Mouse (Mus musculus) heart, embryonic 13.5 days (tissue): ENCODE measurements around the gene Cyp2f2. TPM values are rescaled to one million over a fixed set of nuclear protein-coding genes. Genes with fewer than 3 reads are reported as not detected.

Experiments
- ATAC-seq: fragments of 200-750 bp; cut with Nextera tagmentation; 2 replicates; pipeline ENCODE4 v1.8.0; 2017; ENCODE audit warnings: moderate TSS enrichment; ENCODE audit not compliant: insufficient number of reproducible peaks, low FRiP score, low TSS enrichment; ENCODE audit errors: extremely low read depth
- H3K27ac ChIP-seq: fragments of 300-500 bp; sonication (generic); replicated peaks from 2 replicates; pipeline ENCODE4 v1.5.1; 2015; ENCODE audit warnings: moderate library complexity, mild to moderate bottlenecking, inconsistent platforms
- H3K27me3 ChIP-seq: fragments of 300-500 bp; sonication (generic); replicated peaks from 2 replicates; pipeline ENCODE4 v1.6.1; 2015; ENCODE audit warnings: mild to moderate bottlenecking, inconsistent platforms
- H3K36me3 ChIP-seq: fragments of 300-500 bp; sonication (generic); 2 replicates; pipeline ENCODE4 v1.6.1; 2015; ENCODE audit warnings: mild to moderate bottlenecking, inconsistent platforms
- H3K4me1 ChIP-seq: fragments of 300-500 bp; sonication (generic); 2 replicates; pipeline ENCODE4 v1.6.1; 2015; ENCODE audit warnings: inconsistent platforms
- H3K4me2 ChIP-seq: fragments of 300-500 bp; sonication (generic); 2 replicates; pipeline ENCODE4 v1.6.1; 2015; ENCODE audit warnings: inconsistent platforms, mild to moderate bottlenecking, moderate library complexity
- H3K4me3 ChIP-seq: fragments of 300-500 bp; sonication (generic); 2 replicates; pipeline ENCODE4 v1.5.1; 2015; ENCODE audit warnings: moderate library complexity, mild to moderate bottlenecking, inconsistent platforms
- H3K9ac ChIP-seq: fragments of 300-500 bp; sonication (generic); 2 replicates; pipeline ENCODE4 v1.6.1; 2015; ENCODE audit warnings: inconsistent platforms, mild to moderate bottlenecking, moderate library complexity
- H3K9me3 ChIP-seq: fragments of 300-500 bp; sonication (generic); 2 replicates; pipeline ENCODE4 v1.6.1; 2016; ENCODE audit warnings: inconsistent platforms
- WGBS: fragments of 180-500 bp; shearing (Covaris S2); methylation state at CpG from one replicate; pipeline ENCODE4 v1.1.7; 2015; ENCODE audit warnings: mixed read lengths; 5-methylcytosine and 5-hydroxymethylcytosine counted together
- polyA plus RNA-seq: library from polyadenylated mRNA; unstranded; fragments of >200 nt; fragmentation: Nextera tagmentation; extraction: Ambion mirVana; gene quantifications from 2 replicates; pipeline ENCODE4 v1.2.1, GENCODE M21; 2015

Gene Cyp2f2
- polyA plus RNA-seq, 1 experiment from 2014 or later: not detected

DNA sequence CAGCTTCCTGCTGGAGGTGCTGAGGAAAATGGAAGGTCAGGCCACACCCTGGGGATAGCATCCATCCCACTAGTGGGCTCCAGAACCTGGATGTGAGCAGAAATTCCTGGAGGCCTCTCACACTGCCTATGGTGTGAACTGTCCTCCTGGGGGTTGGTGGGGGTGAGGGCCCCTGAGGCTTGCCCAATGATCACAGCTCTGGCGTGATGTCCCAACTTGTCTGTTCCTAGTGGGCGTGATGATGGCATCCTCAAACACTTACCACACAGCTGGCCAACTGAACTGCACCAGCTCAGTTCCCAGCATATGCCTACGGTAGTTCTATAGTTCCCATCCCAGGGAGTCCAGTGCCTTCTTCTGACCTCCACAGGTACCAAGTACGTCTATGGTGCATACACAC lies 5.3 kb downstream of the Cyp2f2 start:
- Histone ChIP-seq H3K27ac (no peak overlapping the region), H3K9ac (no peak overlapping the region), H3K4me3 (no peak overlapping the region), H3K4me2 (no peak overlapping the region), H3K9me3 (no peaks in the 10 kb centered on the region), H3K27me3 (no peaks in the 10 kb centered on the region), H3K4me1 (no peaks in the 10 kb centered on the region), H3K36me3 (no peaks in the 10 kb centered on the region)
- ATAC-seq: no peak
- WGBS: 76% methylated on average over 4 of the region's 4 CpGs

DNA sequence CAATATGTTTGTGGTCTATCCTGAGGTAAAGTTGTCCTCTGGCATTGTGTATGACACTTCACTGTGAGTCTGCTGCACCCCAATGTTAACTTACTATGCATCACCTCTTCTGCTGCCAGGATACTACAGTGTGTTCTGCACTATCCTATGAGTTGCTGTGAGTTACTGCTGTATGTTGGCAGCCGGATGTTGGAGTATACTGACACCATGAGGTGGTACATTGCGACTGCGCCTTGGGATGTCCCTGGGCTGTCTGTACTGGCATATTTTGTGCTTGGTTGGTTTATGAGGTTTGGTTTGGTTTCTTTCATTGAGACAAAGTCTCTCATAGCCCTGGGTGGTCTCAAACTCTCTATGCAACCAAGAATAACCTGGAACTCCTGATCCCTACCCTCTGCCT lies 8.5 kb downstream of the Cyp2f2 start:
- 0 out of 2 replicates have a peak, but pooled peaks cover 3% of the 10 kb centered on the region for H3K9me3 ChIP-seq
- no peak overlapping the region for H3K9ac ChIP-seq
- no peak for ATAC-seq
- no peaks in the 10 kb centered on the region for H3K36me3 ChIP-seq
- 47% methylated on average over 3 of the region's 3 CpGs for WGBS
- peaks cover 5% of the 10 kb centered on the region for H3K4me1 ChIP-seq
- no peak overlapping the region for H3K4me2 ChIP-seq
- no peaks in the 10 kb centered on the region for H3K27me3 ChIP-seq
- H3K4me3 ChIP-seq: no peak overlapping the region
- no peak overlapping the region for H3K27ac ChIP-seq

GRCm38 (mm10) chr7:27128946-27129345 lies 9.2 kb downstream of the Cyp2f2 start:
- H3K27me3 ChIP-seq: no peaks in the 10 kb centered on the region
- H3K4me3 ChIP-seq: no peak overlapping the region
- H3K36me3 ChIP-seq: no peaks in the 10 kb centered on the region
- H3K4me1 ChIP-seq: peaks cover 6% of the 10 kb centered on the region
- no peak overlapping the region for H3K4me2 ChIP-seq
- H3K27ac ChIP-seq: no peak overlapping the region
- 0 out of 2 replicates have a peak, but pooled peaks cover 3% of the 10 kb centered on the region for H3K9me3 ChIP-seq
- 55% methylated on average over 13 of the region's 13 CpGs for WGBS
- H3K9ac ChIP-seq: no peak overlapping the region
- no peak for ATAC-seq

GRCm38 (mm10) chr7:27129811-27130210 lies 10.1 kb downstream of the Cyp2f2 start:
- H3K27ac ChIP-seq: no peak overlapping the region
- H3K36me3 ChIP-seq: no peaks in the 10 kb centered on the region
- peaks cover 6% of the 10 kb centered on the region for H3K4me1 ChIP-seq
- 75% methylated on average over 12 of the region's 12 CpGs for WGBS
- H3K27me3 ChIP-seq: no peaks in the 10 kb centered on the region
- H3K4me3 ChIP-seq: no peak overlapping the region
- no peak overlapping the region for H3K4me2 ChIP-seq
- H3K9ac ChIP-seq: no peak overlapping the region
- 0 out of 2 replicates have a peak, but pooled peaks cover 3% of the 10 kb centered on the region for H3K9me3 ChIP-seq
- ATAC-seq: no peak

GRCm38 (mm10) chr7:27130521-27131370 lies 11.0 kb downstream of the Cyp2f2 start:
- H3K9me3 ChIP-seq: 0 out of 2 replicates have a peak, but pooled peaks cover 3% of the 10 kb centered on the region
- H3K27ac ChIP-seq: no peak overlapping the region
- no peaks in the 10 kb centered on the region for H3K36me3 ChIP-seq
- H3K4me1 ChIP-seq: peaks cover 6% of the 10 kb centered on the region
- H3K9ac ChIP-seq: no peak overlapping the region
- H3K4me2 ChIP-seq: no peak overlapping the region
- no peak overlapping the region for H3K4me3 ChIP-seq
- no peak for ATAC-seq
- H3K27me3 ChIP-seq: no peaks in the 10 kb centered on the region
- 83% methylated on average over 22 of the region's 22 CpGs for WGBS

- Histone ChIP-seq H3K9ac (no peak overlapping the region), H3K9me3 (0 out of 2 replicates have a peak, but pooled peaks cover 3% of the 10 kb centered on the region), H3K4me1 (peaks cover 6% of the 10 kb centered on the region), H3K36me3 (no peaks in the 10 kb centered on the region), H3K27ac (no peak overlapping the region), H3K4me3 (no peak overlapping the region), H3K27me3 (no peaks in the 10 kb centered on the region), H3K4me2 (no peak overlapping the region)
- ATAC-seq: no peak
- 55% methylated on average over 2 of the region's 2 CpGs for WGBS
These were observed 11.7 kb downstream of the Cyp2f2 start for GRCm38 (mm10) chr7:27131387-27131786.

- Histone ChIP-seq H3K9ac (no peak overlapping the region), H3K27me3 (no peaks in the 10 kb centered on the region), H3K4me1 (peaks cover 6% of the 10 kb centered on the region), H3K4me3 (no peak overlapping the region), H3K27ac (no peak overlapping the region), H3K36me3 (no peaks in the 10 kb centered on the region), H3K4me2 (no peak overlapping the region), H3K9me3 (0 out of 2 replicates have a peak, but pooled peaks cover 3% of the 10 kb centered on the region)
- WGBS: 12% methylated on average over 10 of the region's 10 CpGs
- ATAC-seq: no peak
These were observed 12.9 kb downstream of the Cyp2f2 start for GRCm38 (mm10) chr7:27132588-27132987.

GRCm38 (mm10) chr7:27133156-27133555 lies 13.4 kb downstream of the Cyp2f2 start:
- Histone ChIP-seq H3K36me3 (no peaks in the 10 kb centered on the region), H3K4me3 (no peak overlapping the region), H3K9me3 (0 out of 2 replicates have a peak, but pooled peaks cover 3% of the 10 kb centered on the region), H3K27me3 (no peaks in the 10 kb centered on the region), H3K27ac (no peak overlapping the region), H3K4me2 (no peak overlapping the region), H3K4me1 (peaks cover 6% of the 10 kb centered on the region), H3K9ac (no peak overlapping the region)
- WGBS: 40% methylated on average over 12 of the region's 12 CpGs
- no peak for ATAC-seq

GRCm38 (mm10) chr7:27133757-27134156 lies 14.0 kb downstream of the Cyp2f2 start:
- H3K4me2 ChIP-seq: no peak overlapping the region
- H3K4me1 ChIP-seq: peaks cover 6% of the 10 kb centered on the region
- H3K4me3 ChIP-seq: no peak overlapping the region
- H3K27me3 ChIP-seq: no peaks in the 10 kb centered on the region
- no peaks in the 10 kb centered on the region for H3K36me3 ChIP-seq
- ATAC-seq: no peak
- no peak overlapping the region for H3K27ac ChIP-seq
- H3K9me3 ChIP-seq: 0 out of 2 replicates have a peak, but pooled peaks cover 3% of the 10 kb centered on the region
- 73% methylated on average over 4 of the region's 4 CpGs for WGBS
- no peak overlapping the region for H3K9ac ChIP-seq

DNA sequence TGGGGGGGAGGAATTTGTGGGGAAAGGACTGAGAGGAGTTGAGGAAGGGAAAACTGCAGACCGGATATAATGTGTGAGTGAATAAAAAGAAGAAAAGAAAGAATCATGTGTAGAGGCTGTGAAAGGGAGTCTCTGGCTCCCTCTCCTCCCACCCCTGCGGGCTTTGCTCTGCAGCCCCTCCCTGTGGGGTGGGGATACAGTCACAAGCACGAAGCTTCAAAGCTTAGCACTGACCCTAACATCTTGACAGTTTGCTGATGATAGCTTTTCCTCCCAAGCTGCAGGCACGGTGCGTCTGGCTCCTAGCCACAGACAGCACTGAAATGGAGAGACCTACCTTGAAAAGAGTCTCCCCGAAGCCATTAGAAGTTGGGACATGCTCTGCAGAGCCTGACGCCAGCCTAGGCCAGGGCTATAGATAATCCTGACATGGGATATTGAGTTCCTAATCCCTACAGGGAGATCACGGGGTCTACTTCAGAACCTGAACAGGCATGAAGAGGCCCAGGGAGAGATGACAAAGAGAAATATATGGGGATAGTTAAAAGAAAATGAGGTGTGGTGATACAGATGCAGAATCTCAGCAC lies 16.8 kb downstream of the Cyp2f2 start:
- ATAC-seq: no peak
- WGBS: 48% methylated on average over 8 of the region's 8 CpGs
- Histone ChIP-seq H3K9me3 (peaks cover 6% of the 10 kb centered on the region; the same call in 1 of the 2 replicates), H3K27ac (no peak overlapping the region), H3K9ac (no peak overlapping the region), H3K27me3 (no peaks in the 10 kb centered on the region), H3K4me3 (no peak overlapping the region), H3K4me2 (no peak overlapping the region), H3K4me1 (peaks cover 6% of the 10 kb centered on the region), H3K36me3 (no peaks in the 10 kb centered on the region)

- no peak within 1 kb of the TSS for H3K4me2 ChIP-seq
- no peaks in the 10 kb centered on the region for H3K27me3 ChIP-seq
- H3K36me3 ChIP-seq: peaks cover 17% of the 10 kb centered on the region
- 59% methylated on average over 10 of the region's 10 CpGs for whole genome bisulfite sequencing
- no peak within 1 kb of the TSS for H3K9ac ChIP-seq
- no peaks in the 10 kb centered on the region for H3K9me3 ChIP-seq
- H3K27ac ChIP-seq: no peak within 1 kb of the TSS
- ATAC-seq: no peak; the same call in 1 of the 2 replicates
- 0 out of 2 replicates have a peak, but pooled peaks cover 2% of the 10 kb centered on the region for H3K4me1 ChIP-seq
- H3K4me3 ChIP-seq: no peak within 1 kb of the TSS
These were observed 33.6 kb downstream of the Cyp2f2 start, which contains the start of gene Cyp2t4 for GRCm38 (mm10) chr7:27153205-27153764. Gene Cyp2t4 (plus strand): TSS chr7:27153714.
